Mouse (Mus musculus) heart, embryonic 16.5 days (tissue): Measurements from ENCODE around the gene Gm17617. TPM values are rescaled to one million over a fixed set of nuclear protein-coding genes. Genes with fewer than 3 reads are reported as not detected.

Experiments used
- ATAC-seq: fragments of 200-750 bp; cut with Nextera tagmentation; replicated peaks from 2 replicates; pipeline ENCODE4 v1.8.0; 2017; ENCODE audit warnings: moderate number of reproducible peaks; ENCODE audit not compliant: insufficient read depth, low FRiP score; ENCODE audit errors: extremely low read depth
- H3K27ac ChIP-seq: fragments of 300-500 bp; sonication (generic); 2 replicates; pipeline ENCODE4 v1.5.1; 2014; ENCODE audit warnings: mild to moderate bottlenecking, low read length, control low read depth, moderate library complexity
- H3K27me3 ChIP-seq: fragments of 300-500 bp; sonication (generic); 2 replicates; pipeline ENCODE4 v1.6.1; 2014; ENCODE audit warnings: low read length, mixed read lengths; ENCODE audit not compliant: control insufficient read depth, insufficient read depth
- H3K36me3 ChIP-seq: fragments of 300-500 bp; sonication (generic); 2 replicates; pipeline ENCODE4 v1.6.1; 2014; ENCODE audit not compliant: control insufficient read depth, insufficient read depth
- H3K4me1 ChIP-seq: fragments of 300-500 bp; sonication (generic); 2 replicates; pipeline ENCODE4 v1.6.1; 2014; ENCODE audit warnings: low read length, mixed read lengths; ENCODE audit not compliant: control insufficient read depth, insufficient read depth
- H3K4me2 ChIP-seq: fragments of 300-500 bp; sonication (generic); 2 replicates; pipeline ENCODE4 v1.6.1; 2014; ENCODE audit warnings: low read depth, mild to moderate bottlenecking, control low read depth, low read length
- H3K4me3 ChIP-seq: fragments of 300-500 bp; sonication (generic); 2 replicates; pipeline ENCODE4 v1.5.1; 2014; ENCODE audit warnings: mild to moderate bottlenecking, control low read depth, low read length
- H3K9ac ChIP-seq: fragments of 300-500 bp; sonication (generic); 2 replicates; pipeline ENCODE4 v1.6.1; 2014; ENCODE audit warnings: low read length, control low read depth
- H3K9me3 ChIP-seq: fragments of 300-500 bp; sonication (generic); replicated peaks from 2 replicates; pipeline ENCODE4 v1.6.1; 2016; ENCODE audit warnings: low read length; ENCODE audit not compliant: control insufficient read depth
- WGBS: fragments of 180-500 bp; shearing (Covaris S2); extraction: QIAGEN DNeasy Blood & Tissue Kit; methylation state at CpG from one replicate; pipeline ENCODE4 v1.1.7; 2014; 5-methylcytosine and 5-hydroxymethylcytosine counted together
- polyA plus RNA-seq: library from polyadenylated mRNA; unstranded; fragments of >200 nt; fragmentation: Nextera tagmentation; extraction: Ambion mirVana; gene quantifications from 2 replicates; pipeline ENCODE4 v1.2.1, GENCODE M21; 2015

The Gm17617 gene
- polyA plus RNA-seq, 1 experiment from 2014 or later: not detected

DNA sequence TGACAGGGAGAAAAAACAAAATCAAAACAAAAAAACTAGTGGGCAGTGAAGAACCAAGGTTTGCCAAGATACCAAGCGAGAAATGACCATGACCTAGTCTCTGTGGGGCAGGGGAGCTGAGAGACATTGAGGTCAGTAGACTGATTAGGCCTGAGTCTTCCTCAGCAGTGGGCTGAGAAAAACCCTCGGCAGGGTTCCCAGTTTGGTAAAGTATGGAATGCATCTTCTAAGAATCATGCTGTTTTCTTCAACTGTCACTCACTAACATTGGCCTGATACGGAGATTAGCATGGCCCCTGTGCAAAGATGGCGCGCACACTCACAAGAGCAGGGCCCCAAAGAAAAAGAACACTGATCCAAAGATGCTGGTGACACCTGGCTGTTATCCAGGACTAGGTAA lies 20.6 kb upstream of the Gm17617 start:
- Histone ChIP-seq H3K4me1 (peaks cover 5% of the 10 kb centered on the region), H3K36me3 (no peaks in the 10 kb centered on the region), H3K9ac (no peak overlapping the region), H3K27ac (no peak overlapping the region), H3K4me3 (no peak overlapping the region), H3K9me3 (no peaks in the 10 kb centered on the region; the same call in 1 of the 2 replicates), H3K4me2 (no peak overlapping the region), H3K27me3 (peaks cover 27% of the 10 kb centered on the region)
- ATAC-seq: no peak
- WGBS: 81% methylated on average over 5 of the region's 5 CpGs

DNA sequence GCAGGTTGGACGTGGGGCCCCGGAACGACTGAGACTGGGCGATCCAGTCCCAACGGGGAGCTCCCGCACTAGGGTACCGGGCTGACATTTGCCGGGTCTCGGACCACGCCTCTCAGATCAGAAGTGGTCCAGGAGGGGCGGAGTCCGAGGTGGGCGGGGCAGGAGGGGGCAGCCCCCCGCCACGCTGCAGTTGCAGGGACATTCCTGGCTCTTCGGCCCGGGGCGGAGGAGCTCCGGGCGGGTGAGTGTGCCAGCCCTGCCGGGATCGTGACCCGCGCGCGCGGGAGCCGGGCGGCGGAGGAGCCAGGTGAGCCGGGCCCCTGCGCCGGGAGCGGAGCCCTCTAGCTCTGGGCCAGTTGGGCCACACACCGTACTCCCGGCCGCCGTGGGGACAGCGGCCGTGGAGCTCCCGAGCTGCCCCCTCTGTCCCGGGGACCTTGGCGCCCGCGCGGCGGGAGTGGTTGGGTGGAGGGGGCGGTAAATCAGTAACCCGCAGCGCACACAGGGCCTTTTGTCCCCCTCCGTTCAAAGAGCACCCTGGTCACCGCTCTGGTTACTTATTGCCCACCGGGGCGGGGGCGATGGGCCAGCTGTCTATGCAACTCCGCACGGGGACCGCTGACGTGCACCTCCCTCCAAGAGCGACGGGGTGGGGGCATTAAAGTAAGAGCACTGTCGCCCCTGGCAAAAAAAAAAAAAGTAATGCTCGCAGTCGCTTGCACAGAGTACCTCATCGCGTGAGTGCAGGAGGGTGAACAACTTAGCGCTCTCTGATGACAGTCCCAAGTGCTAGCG lies 19.5 kb upstream of the Gm17617 start, which contains the start of gene Fgfr4:
Fgfr4 (plus strand) TSS at position 20 of the 795 bp plus-strand sequence.
- H3K36me3 ChIP-seq: no peaks in the 10 kb centered on the region
- H3K27ac ChIP-seq: no peak within 1 kb of the TSS
- ATAC-seq: no peak

DNA sequence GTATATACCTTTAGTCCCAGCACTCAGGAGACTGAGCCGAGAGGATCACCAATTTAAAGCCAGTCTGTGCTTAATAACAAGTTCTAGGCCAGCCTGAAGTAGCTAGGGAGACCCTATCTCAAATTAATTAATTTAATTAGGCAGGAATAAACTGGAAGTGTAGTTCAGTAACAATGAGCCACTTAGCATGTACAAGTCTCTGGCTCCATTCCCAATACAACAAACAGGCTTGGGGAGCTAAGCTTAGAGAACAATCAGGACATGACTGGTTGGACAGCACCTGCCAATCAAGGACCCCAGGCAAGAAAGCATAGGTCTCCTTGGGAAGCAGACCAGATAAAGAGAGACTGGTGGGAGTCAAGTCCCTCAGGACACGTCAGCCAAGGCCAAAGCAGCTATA lies 6.9 kb upstream of the Gm17617 start:
- WGBS: 68% methylated on average over 2 of the region's 2 CpGs

More for the DNA sequence above, 19.5 kb upstream of the Gm17617 start, which contains the start of gene Fgfr4:
- peaks cover 5% of the 10 kb centered on the region for H3K4me1 ChIP-seq
- no peaks in the 10 kb centered on the region; the same call in 1 of the 2 replicates for H3K9me3 ChIP-seq
- 2% methylated on average over 68 of the region's 68 CpGs for WGBS
- peak within 1 kb of the TSS; percentile 79 for H3K4me2 ChIP-seq
- H3K9ac ChIP-seq: peak within 1 kb of the TSS; percentile 65
- H3K4me3 ChIP-seq: peak within 1 kb of the TSS; percentile 48
- peaks cover 27% of the 10 kb centered on the region for H3K27me3 ChIP-seq

DNA sequence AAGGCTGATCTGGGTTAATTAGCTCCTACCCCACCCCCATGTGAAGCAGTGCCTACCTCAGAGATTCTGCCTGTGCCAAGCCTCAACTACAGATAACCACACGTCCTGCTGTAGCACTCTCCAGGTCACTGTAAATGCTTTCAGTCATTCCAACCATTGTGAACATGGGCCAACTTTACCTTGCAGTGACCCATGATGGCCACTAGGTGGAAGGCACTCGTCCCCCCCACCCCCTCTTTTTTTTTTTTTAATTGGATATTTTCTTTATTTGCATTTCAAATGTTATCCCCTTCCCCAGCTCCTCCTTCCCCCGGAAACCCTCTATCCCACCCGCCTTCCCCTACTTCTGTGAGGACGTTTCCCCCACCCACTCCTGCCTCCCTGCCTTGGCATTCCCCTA lies 2.0 kb upstream of the Gm17617 start:
- Histone ChIP-seq H3K4me2 (no peak overlapping the region), H3K4me1 (peaks cover 4% of the 10 kb centered on the region), H3K9me3 (no peaks in the 10 kb centered on the region), H3K27ac (no peak overlapping the region), H3K9ac (no peak overlapping the region; the same call in 1 of the 2 replicates), H3K4me3 (no peak overlapping the region), H3K36me3 (peaks cover 25% of the 10 kb centered on the region), H3K27me3 (no peaks in the 10 kb centered on the region)
- WGBS: 10% methylated on average over 5 of the region's 5 CpGs
- ATAC-seq: peak; percentile 70; the same call in 1 of the 2 replicates

More for the DNA sequence above, 6.9 kb upstream of the Gm17617 start:
- no peaks in the 10 kb centered on the region for H3K27me3 ChIP-seq
- H3K9ac ChIP-seq: no peak overlapping the region
- H3K4me1 ChIP-seq: no peaks in the 10 kb centered on the region
- H3K4me2 ChIP-seq: no peak overlapping the region
- H3K27ac ChIP-seq: no peak overlapping the region
- ATAC-seq: no peak
- no peaks in the 10 kb centered on the region for H3K36me3 ChIP-seq
- no peak overlapping the region for H3K4me3 ChIP-seq
- no peaks in the 10 kb centered on the region for H3K9me3 ChIP-seq

DNA sequence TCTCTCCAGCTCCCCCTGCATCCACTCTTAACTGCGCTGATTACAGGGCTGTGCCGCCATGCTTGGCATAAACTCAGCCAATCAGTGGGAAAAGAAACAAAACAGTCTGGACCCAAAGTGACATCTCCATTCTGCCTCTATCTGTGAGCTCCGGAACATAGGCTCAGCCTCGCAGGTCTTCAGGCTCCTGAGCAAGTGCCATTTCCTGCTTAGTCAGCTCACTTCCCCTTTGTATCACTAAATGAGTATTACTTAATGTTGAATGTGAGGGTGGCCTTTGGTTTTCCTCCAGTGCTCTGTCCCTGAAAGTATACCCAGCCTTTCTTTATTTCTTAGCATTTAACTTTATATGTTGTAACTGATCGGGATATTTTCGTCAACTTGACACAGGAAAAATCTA lies 8.4 kb downstream of the Gm17617 start:
- H3K9me3 ChIP-seq: no peaks in the 10 kb centered on the region
- no peak overlapping the region for H3K27ac ChIP-seq
- 80% methylated on average over 6 of the region's 6 CpGs for WGBS
- H3K36me3 ChIP-seq: peaks cover 39% of the 10 kb centered on the region
- H3K9ac ChIP-seq: no peak overlapping the region
- no peak for ATAC-seq
- no peak overlapping the region for H3K4me2 ChIP-seq
- H3K4me1 ChIP-seq: no peaks in the 10 kb centered on the region
- no peak overlapping the region for H3K4me3 ChIP-seq
- H3K27me3 ChIP-seq: no peaks in the 10 kb centered on the region

DNA sequence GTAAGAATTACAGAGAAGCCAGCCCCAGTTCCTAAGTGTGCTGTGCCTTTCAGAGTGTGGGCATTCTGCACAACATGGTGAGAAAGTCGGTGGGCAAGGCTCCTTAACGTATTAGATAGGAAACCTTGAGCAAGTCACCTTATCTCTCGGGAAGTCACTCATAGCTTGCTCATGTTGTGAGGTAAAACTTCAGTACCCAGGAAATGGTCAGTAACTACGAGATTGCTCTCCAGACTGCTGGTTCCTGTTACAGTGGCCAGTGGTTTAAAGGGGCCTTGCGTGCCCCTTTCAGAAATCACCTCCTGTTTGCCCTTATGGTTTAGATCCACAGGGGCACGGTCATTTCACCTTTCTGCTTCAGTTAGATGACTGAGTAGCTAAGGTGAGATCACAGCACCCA lies 19.0 kb downstream of the Gm17617 start:
- H3K4me3 ChIP-seq: no peak overlapping the region
- H3K27ac ChIP-seq: no peak overlapping the region
- H3K9me3 ChIP-seq: no peaks in the 10 kb centered on the region
- H3K27me3 ChIP-seq: no peaks in the 10 kb centered on the region
- H3K9ac ChIP-seq: no peak overlapping the region
- ATAC-seq: no peak
- no peaks in the 10 kb centered on the region for H3K4me1 ChIP-seq
- 67% methylated on average over 6 of the region's 6 CpGs for WGBS
- H3K36me3 ChIP-seq: peaks cover 37% of the 10 kb centered on the region
- H3K4me2 ChIP-seq: no peak overlapping the region

DNA sequence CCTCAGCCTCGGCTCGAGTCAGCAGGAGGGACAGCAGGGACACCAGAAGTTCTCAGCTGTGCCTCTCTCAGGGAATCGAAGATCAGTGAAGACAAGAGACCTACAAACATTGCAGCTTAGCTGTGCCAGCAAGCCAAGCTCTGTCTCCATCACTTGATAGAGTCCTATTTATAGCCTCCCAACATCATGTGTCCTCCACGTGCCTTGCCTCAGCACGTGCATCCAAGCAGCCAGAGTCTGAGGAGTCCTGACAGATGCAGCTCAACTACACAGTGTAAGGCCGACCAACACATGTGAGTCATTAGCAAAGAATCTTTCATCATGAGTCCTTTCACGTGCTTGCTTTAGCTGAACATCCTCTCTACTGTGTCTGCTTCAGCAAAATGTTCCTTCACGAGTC lies 25.7 kb downstream of the Gm17617 start:
- no peak overlapping the region for H3K4me3 ChIP-seq
- H3K36me3 ChIP-seq: peaks cover 4% of the 10 kb centered on the region; the same call in 1 of the 2 replicates
- peak overlapping the region; percentile 94 for H3K27ac ChIP-seq
- ATAC-seq: peak; percentile 66
- WGBS: 37% methylated on average over 8 of the region's 8 CpGs
- H3K9ac ChIP-seq: peak overlapping the region; percentile 45
- H3K4me2 ChIP-seq: peak overlapping the region; percentile 91; the same call in 1 of the 2 replicates
- no peaks in the 10 kb centered on the region for H3K9me3 ChIP-seq
- peaks cover 22% of the 10 kb centered on the region for H3K4me1 ChIP-seq
- no peaks in the 10 kb centered on the region for H3K27me3 ChIP-seq

DNA sequence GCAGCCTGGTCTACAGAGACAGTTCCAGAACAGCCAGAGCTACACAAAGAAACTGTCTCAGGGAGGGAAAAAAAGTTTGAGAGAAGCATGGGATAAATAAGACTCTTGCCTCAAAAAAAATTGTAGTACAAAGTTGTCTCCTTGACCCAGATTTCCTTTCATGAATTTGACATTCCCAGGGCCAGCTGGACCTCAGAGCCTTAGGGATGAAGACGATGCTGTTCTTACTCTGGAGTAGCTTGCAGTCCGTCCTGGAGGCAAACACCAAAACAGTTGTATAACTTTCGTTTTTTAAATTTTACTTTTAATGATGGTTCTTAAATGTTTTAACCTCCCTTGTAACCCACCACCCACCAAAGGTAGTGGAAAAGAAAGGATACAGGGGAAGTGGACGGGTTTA lies 26.2 kb downstream of the Gm17617 start:
- no peaks in the 10 kb centered on the region for H3K27me3 ChIP-seq
- peak overlapping the region; percentile 45 for H3K9ac ChIP-seq
- no peaks in the 10 kb centered on the region for H3K9me3 ChIP-seq
- peak overlapping the region; percentile 94 for H3K27ac ChIP-seq
- H3K36me3 ChIP-seq: peaks cover 4% of the 10 kb centered on the region; the same call in 1 of the 2 replicates
- peaks cover 22% of the 10 kb centered on the region for H3K4me1 ChIP-seq
- no peak for ATAC-seq
- H3K4me2 ChIP-seq: peak overlapping the region; percentile 91
- 67% methylated on average over 4 of the region's 4 CpGs for WGBS
- no peak overlapping the region for H3K4me3 ChIP-seq

DNA sequence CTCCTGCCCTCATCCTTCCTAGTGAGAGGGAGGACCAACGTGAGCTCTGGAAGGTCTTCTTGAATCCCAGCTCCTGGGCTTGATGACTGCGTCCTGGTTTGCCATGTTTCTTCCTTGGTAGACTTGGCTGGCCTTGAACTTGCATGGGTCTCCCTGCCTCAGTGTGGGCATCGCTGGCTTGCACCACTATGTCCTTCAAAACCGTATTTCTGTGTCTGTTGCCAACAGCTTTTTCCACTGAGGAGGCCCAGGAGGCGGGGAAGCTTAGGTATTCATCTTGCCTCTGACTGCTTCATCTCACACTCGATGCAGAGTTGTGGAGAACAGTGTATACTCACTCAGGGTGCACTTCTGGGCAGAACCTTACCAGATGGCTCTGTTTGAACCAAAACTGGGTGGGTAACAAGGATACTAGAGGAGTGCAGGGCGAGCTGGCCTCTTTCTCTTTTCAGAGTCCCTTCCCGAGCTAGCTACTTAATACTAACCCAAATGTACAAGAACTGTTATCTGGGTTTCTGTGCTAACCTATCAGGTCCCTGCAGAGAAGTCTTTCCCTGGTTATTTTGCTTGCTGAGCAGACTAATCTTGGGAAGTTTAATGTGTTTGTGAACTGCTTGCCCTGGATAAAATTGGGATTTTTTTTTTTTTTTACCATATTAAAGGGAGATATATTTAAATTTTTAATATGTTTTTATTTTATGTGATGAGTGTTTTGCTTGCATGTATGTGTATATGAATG lies 27.2 kb downstream of the Gm17617 start:
- Histone ChIP-seq H3K4me3 (peak overlapping the region; percentile 83), H3K27me3 (no peaks in the 10 kb centered on the region), H3K9me3 (no peaks in the 10 kb centered on the region), H3K4me2 (peak overlapping the region; percentile 91), H3K9ac (peak overlapping the region; percentile 83), H3K27ac (peak overlapping the region; percentile 84), H3K36me3 (peaks cover 4% of the 10 kb centered on the region; the same call in 1 of the 2 replicates), H3K4me1 (peaks cover 22% of the 10 kb centered on the region)
- WGBS: 12% methylated on average over 8 of the region's 8 CpGs
- ATAC-seq: no peak
